Mouse (Mus musculus) heart, postnatal 0 days (tissue): ENCODE data around the gene AF067061.
"Not testable (repeated sequence)": the region's sequence is repeated elsewhere in the genome, so short reads cannot be mapped to it uniquely, and the experiment has no call there.

Experiments used
- CTCF ChIP-seq: IDR thresholded peaks from 2 replicates; pipeline ENCODE4 v1.5.1; 2016; ENCODE audit warnings: antibody characterized with exemption, control low read depth, low read depth
- EP300 ChIP-seq: IDR thresholded peaks from 2 replicates; pipeline ENCODE4 v1.6.1; 2016; ENCODE audit warnings: antibody characterized with exemption, low read depth

DNA sequence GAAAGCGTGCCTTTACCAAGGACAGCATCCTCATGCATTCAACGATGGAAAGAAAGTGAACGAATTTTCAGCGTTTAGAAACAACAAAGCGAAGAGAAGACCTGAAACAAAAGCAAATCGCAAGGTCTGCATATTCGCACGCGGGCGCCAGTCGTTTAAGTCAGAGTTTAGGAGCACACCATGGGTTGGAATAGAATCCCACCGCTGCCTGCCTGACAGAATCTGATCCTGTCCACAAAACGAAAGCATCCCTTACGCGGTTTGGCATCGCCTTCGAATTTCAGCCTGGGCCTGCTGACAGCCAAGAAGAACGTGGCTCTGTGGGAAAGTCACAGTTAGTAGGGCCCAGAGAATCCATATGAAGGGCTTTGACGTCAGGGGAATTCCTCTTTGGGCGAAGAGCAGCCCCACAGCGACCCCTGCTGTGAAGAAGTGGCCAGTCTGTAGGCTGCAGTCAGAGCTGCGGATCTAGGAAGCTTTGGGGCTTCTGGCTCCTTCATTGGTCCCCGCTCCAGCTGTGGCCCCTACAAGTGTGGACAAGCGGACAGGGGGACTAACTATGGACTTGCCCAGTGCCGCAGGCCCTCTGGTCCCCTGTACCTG lies 30.4 kb upstream of the AF067061 start:
- not testable (repeated sequence) for TF ChIP-seq EP300, CTCF
